Mouse (Mus musculus) cerebellum, postnatal 36 days (tissue): ENCODE data around the gene Igflr1.

ENCODE experiments used
- DNase-seq, 2 experiments: peaks; one replicate each; pipeline ENCODE4 v3.0.0; 2021 to 2022; ENCODE audit warnings: mixed read lengths in 2 of 2

Igflr1 gene

GRCm38 (mm10) chr7:30564970-30565571 lies at the start of gene Igflr1:
Gene Igflr1, plus strand, starts transcription at chr7:30565427.
- no peak for DNase-seq

GRCm38 (mm10) chr7:30518325-30518724 lies 46.9 kb upstream of the Igflr1 start:
- no peak for DNase-seq

GRCm38 (mm10) chr7:30520396-30520795 lies 44.8 kb upstream of the Igflr1 start:
- DNase-seq = peak; percentile 15 to 26

GRCm38 (mm10) chr7:30520856-30521255 lies 44.4 kb upstream of the Igflr1 start:
- DNase-seq = peak; percentile 55 to 58

- no peak for DNase-seq
Observed at GRCm38 (mm10) chr7:30522871-30523270, 42.4 kb upstream of the Igflr1 start.

GRCm38 (mm10) chr7:30524487-30524886 lies 40.7 kb upstream of the Igflr1 start:
- DNase-seq = no peak

GRCm38 (mm10) chr7:30525954-30526353 lies 39.3 kb upstream of the Igflr1 start:
- no peak for DNase-seq

- no peak for DNase-seq
Observed at GRCm38 (mm10) chr7:30526399-30526798, 38.8 kb upstream of the Igflr1 start.

- DNase-seq = no peak
Observed at GRCm38 (mm10) chr7:30526981-30527380, 38.2 kb upstream of the Igflr1 start.

- no peak for DNase-seq
Observed at GRCm38 (mm10) chr7:30531291-30531815, 33.9 kb upstream of the Igflr1 start.

- peak in 1 of 2 experiments; percentile 22 for DNase-seq
Observed at GRCm38 (mm10) chr7:30532931-30533330, 32.3 kb upstream of the Igflr1 start.

- DNase-seq = peak in 1 of 2 experiments; percentile 23
Observed at GRCm38 (mm10) chr7:30533941-30534632, 31.1 kb upstream of the Igflr1 start.

- peak; percentile 93 to 97 for DNase-seq
Observed at GRCm38 (mm10) chr7:30534633-30535577, 30.3 kb upstream of the Igflr1 start, which contains the start of gene Arhgap33. Gene Arhgap33, minus strand, starts transcription at chr7:30535060.

- DNase-seq = no peak
Observed at GRCm38 (mm10) chr7:30540572-30540971, 24.7 kb upstream of the Igflr1 start.

- DNase-seq = no peak
Observed at GRCm38 (mm10) chr7:30544327-30544726, 20.9 kb upstream of the Igflr1 start.

GRCm38 (mm10) chr7:30549880-30550279 lies 15.3 kb upstream of the Igflr1 start:
- no peak for DNase-seq

GRCm38 (mm10) chr7:30550603-30551002 lies 14.6 kb upstream of the Igflr1 start:
- no peak for DNase-seq

- no peak for DNase-seq
Observed at GRCm38 (mm10) chr7:30551445-30552101, 13.7 kb upstream of the Igflr1 start.

- peak; percentile 94 to 98 for DNase-seq
Observed at GRCm38 (mm10) chr7:30552102-30553020, 12.9 kb upstream of the Igflr1 start, which contains the start of the genes Hspb6 and Proser3. Gene Hspb6, plus strand, starts transcription at chr7:30552178. Gene Proser3, minus strand, starts transcription at chr7:30552299.

GRCm38 (mm10) chr7:30553021-30553589 lies 12.1 kb upstream of the Igflr1 start:
- peak; percentile 62 to 67 for DNase-seq
